Mouse (Mus musculus) liver, postnatal 0 days (tissue): Measurements from ENCODE around the gene Pah. TPM values are rescaled to one million over a fixed set of nuclear protein-coding genes. Genes with fewer than 3 reads are reported as not detected.
A peak's percentile ranks its signal among the peaks of the same experiment; 100 is the strongest.

ENCODE experiments used
- ATAC-seq: fragments of 200-750 bp; cut with Nextera tagmentation; 2 replicates; pipeline ENCODE4 v1.8.0; 2017; ENCODE audit warnings: mild to moderate bottlenecking, moderate library complexity
- DNase-seq: peaks from one replicate; pipeline ENCODE4 v3.0.0-alpha.2; 2016
- H3K27ac ChIP-seq: fragments of 300-500 bp; sonication (generic); 2 replicates; pipeline ENCODE4 v1.5.1; 2014; ENCODE audit warnings: antibody characterized with exemption, moderate library complexity, mild to moderate bottlenecking, low read depth
- H3K27me3 ChIP-seq: fragments of 300-500 bp; sonication (generic); 2 replicates; pipeline ENCODE4 v1.6.1; 2014; ENCODE audit warnings: low read length, control low read depth, mixed read lengths; ENCODE audit not compliant: insufficient read depth
- H3K36me3 ChIP-seq: fragments of 300-500 bp; sonication (generic); replicated peaks from 2 replicates; pipeline ENCODE4 v1.6.1; 2014; ENCODE audit warnings: mild to moderate bottlenecking, control low read depth, low read length, moderate library complexity, mixed read lengths; ENCODE audit not compliant: insufficient read depth
- H3K4me1 ChIP-seq: fragments of 300-500 bp; sonication (generic); 2 replicates; pipeline ENCODE4 v1.6.1; 2014; ENCODE audit warnings: antibody characterized with exemption, mild to moderate bottlenecking, control low read depth; ENCODE audit not compliant: insufficient read depth
- H3K4me2 ChIP-seq: fragments of 300-500 bp; sonication (generic); 2 replicates; pipeline ENCODE4 v1.6.1; 2014; ENCODE audit warnings: low read depth, mild to moderate bottlenecking, low read length, moderate library complexity, mixed read lengths
- H3K4me3 ChIP-seq: fragments of 300-500 bp; sonication (generic); 2 replicates; pipeline ENCODE4 v1.5.1; 2014; ENCODE audit warnings: low read depth, low read length
- H3K9ac ChIP-seq: fragments of 300-500 bp; sonication (generic); replicated peaks from 2 replicates; pipeline ENCODE4 v1.6.1; 2014; ENCODE audit warnings: mild to moderate bottlenecking, moderate library complexity
- H3K9me3 ChIP-seq: fragments of 300-500 bp; sonication (generic); 2 replicates; pipeline ENCODE4 v1.6.1; 2016; ENCODE audit warnings: mild to moderate bottlenecking, control low read depth, low read length, mixed read lengths
- CTCF ChIP-seq: sonication (generic); IDR thresholded peaks from 2 replicates; pipeline ENCODE4 v1.5.1; 2016; ENCODE audit warnings: antibody characterized with exemption, low read depth
- EP300 ChIP-seq: IDR thresholded peaks from 2 replicates; pipeline ENCODE4 v1.6.1; 2016; ENCODE audit warnings: antibody characterized with exemption, low read depth, mild to moderate bottlenecking
- WGBS: fragments of 180-500 bp; shearing (Covaris S2); extraction: QIAGEN DNeasy Blood & Tissue Kit; methylation state at CpG from one replicate; pipeline ENCODE4 v1.1.7; 2014; ENCODE audit not compliant: insufficient replicate concordance; 5-methylcytosine and 5-hydroxymethylcytosine counted together
- polyA plus RNA-seq: library from polyadenylated mRNA; unstranded; fragments of >200 nt; fragmentation: Nextera tagmentation; extraction: Ambion mirVana; gene quantifications from 2 replicates; pipeline ENCODE4 v1.2.1, GENCODE M21; 2015

The Pah gene
- polyA plus RNA-seq, 1 experiment from 2014 or later = 146 TPM

GRCm38 (mm10) chr10:87596361-87597074 lies 74.9 kb downstream of the Pah start:
- ATAC-seq (no peak), DNase-seq (peak; percentile 29)
- no peak overlapping the region for H3K4me3 ChIP-seq
- peak; percentile 72 for TF ChIP-seq CTCF
- TF ChIP-seq EP300 = no peak
- H3K9ac ChIP-seq = no peak overlapping the region
- H3K36me3 ChIP-seq = no peaks in the 10 kb centered on the region
- H3K4me1 ChIP-seq = no peaks in the 10 kb centered on the region
- no peak overlapping the region for H3K4me2 ChIP-seq
- no peak overlapping the region for H3K27ac ChIP-seq
- WGBS = 33% methylated on average over 5 of the region's 5 CpGs
- no peaks in the 10 kb centered on the region for H3K9me3 ChIP-seq
- H3K27me3 ChIP-seq = no peaks in the 10 kb centered on the region

GRCm38 (mm10) chr10:87597075-87597677 lies 75.6 kb downstream of the Pah start:
- H3K27ac ChIP-seq = no peak overlapping the region
- TF ChIP-seq EP300 = no peak
- no peak for TF ChIP-seq CTCF
- WGBS = 60% methylated on average over 9 of the region's 9 CpGs
- ATAC-seq (no peak), DNase-seq (no peak)
- H3K4me3 ChIP-seq = no peak overlapping the region
- H3K36me3 ChIP-seq = no peaks in the 10 kb centered on the region
- no peak overlapping the region for H3K4me2 ChIP-seq
- no peaks in the 10 kb centered on the region for H3K9me3 ChIP-seq
- no peaks in the 10 kb centered on the region for H3K4me1 ChIP-seq
- H3K27me3 ChIP-seq = no peaks in the 10 kb centered on the region
- H3K9ac ChIP-seq = no peak overlapping the region

GRCm38 (mm10) chr10:87602151-87602550 lies 80.6 kb downstream of the Pah start:
- H3K27ac ChIP-seq = no peak overlapping the region
- H3K36me3 ChIP-seq = no peaks in the 10 kb centered on the region
- no peaks in the 10 kb centered on the region for H3K9me3 ChIP-seq
- H3K4me1 ChIP-seq = no peaks in the 10 kb centered on the region
- H3K4me3 ChIP-seq = no peak overlapping the region
- TF ChIP-seq EP300 = no peak
- no peak for TF ChIP-seq CTCF
- no peak overlapping the region for H3K9ac ChIP-seq
- 55% methylated on average over 1 of the region's 1 CpGs for WGBS
- H3K4me2 ChIP-seq = no peak overlapping the region
- ATAC-seq = no peak
- no peaks in the 10 kb centered on the region for H3K27me3 ChIP-seq
- DNase-seq = no peak

- no peak overlapping the region for H3K4me2 ChIP-seq
These were observed 103.6 kb downstream of the Pah start for GRCm38 (mm10) chr10:87625196-87625595.

More at GRCm38 (mm10) chr10:87625196-87625595, 103.6 kb downstream of the Pah start:
- no peaks in the 10 kb centered on the region for H3K4me1 ChIP-seq
- ATAC-seq (no peak), DNase-seq (no peak)
- no peaks in the 10 kb centered on the region for H3K9me3 ChIP-seq
- no peaks in the 10 kb centered on the region for H3K27me3 ChIP-seq
- no peaks in the 10 kb centered on the region for H3K36me3 ChIP-seq
- TF ChIP-seq CTCF (no peak), EP300 (no peak)
- 78% methylated on average over 1 of the region's 1 CpGs for WGBS
- no peak overlapping the region for H3K9ac ChIP-seq
- no peak overlapping the region for H3K27ac ChIP-seq
- H3K4me3 ChIP-seq = no peak overlapping the region

Other genes with a start within 250 kb of the Pah start
- not detected in 2 replicates for gene Ascl1, start 28.1 kb upstream of the Pah start, polyA plus RNA-seq